Mouse (Mus musculus) CD8-positive naive resting alpha-beta T cell, adult 2 months (primary cell): Measurements from ENCODE around the gene Calm1.
"Not testable (repeated sequence)": the region's sequence is repeated elsewhere in the genome, so short reads cannot be mapped to it uniquely, and the experiment has no call there.

Experiments used
- DNase-seq, 2 experiments: peaks; one replicate each; pipeline ENCODE4 v3.0.0; 2022; ENCODE audit warnings: low read depth in 2 of 2, low spot score in 2 of 2

The Calm1 gene

GRCm38 (mm10) chr12:100190802-100191201 is 8.4 kb upstream of the Calm1 start:
- DNase-seq, result no peak

GRCm38 (mm10) chr12:100194181-100194580 is 5.1 kb upstream of the Calm1 start:
- DNase-seq, result no peak

GRCm38 (mm10) chr12:100196786-100197185 is 2.4 kb upstream of the Calm1 start:
- no peak for DNase-seq

GRCm38 (mm10) chr12:100199891-100200644 is 833 bp downstream of the Calm1 start:
- peak; percentile 54 to 56 for DNase-seq

- peak in 1 of 2 experiments; percentile 46 for DNase-seq
These were observed 1.6 kb downstream of the Calm1 start for GRCm38 (mm10) chr12:100200645-100201362.

GRCm38 (mm10) chr12:100201363-100201711 is 2.1 kb downstream of the Calm1 start:
- DNase-seq, result no peak

- peak; percentile 84 to 89 for DNase-seq
These were observed 2.6 kb downstream of the Calm1 start for GRCm38 (mm10) chr12:100201838-100202237.

- DNase-seq, result no peak
These were observed 4.5 kb downstream of the Calm1 start for GRCm38 (mm10) chr12:100203759-100204158.

GRCm38 (mm10) chr12:100205156-100205555 is 5.9 kb downstream of the Calm1 start:
- no peak for DNase-seq

- DNase-seq, result no peak
These were observed 7.3 kb downstream of the Calm1 start for GRCm38 (mm10) chr12:100206521-100206920.

GRCm38 (mm10) chr12:100206926-100207325 is 7.7 kb downstream of the Calm1 start:
- DNase-seq, result no peak

- DNase-seq, result no peak
These were observed 10.7 kb downstream of the Calm1 start for GRCm38 (mm10) chr12:100209701-100210478.

- no peak for DNase-seq
These were observed 11.7 kb downstream of the Calm1 start for GRCm38 (mm10) chr12:100210973-100211372.

- no peak for DNase-seq
These were observed 12.4 kb downstream of the Calm1 start for GRCm38 (mm10) chr12:100211453-100212185.

- no peak for DNase-seq
These were observed 13.2 kb downstream of the Calm1 start for GRCm38 (mm10) chr12:100212397-100212796.

GRCm38 (mm10) chr12:100213162-100213561 is 13.9 kb downstream of the Calm1 start:
- no peak for DNase-seq

- no peak for DNase-seq
These were observed 14.9 kb downstream of the Calm1 start for GRCm38 (mm10) chr12:100214156-100214555.

- no peak for DNase-seq
These were observed 15.5 kb downstream of the Calm1 start for GRCm38 (mm10) chr12:100214738-100215137.

- not testable (repeated sequence) for DNase-seq
These were observed 17.9 kb downstream of the Calm1 start for GRCm38 (mm10) chr12:100217087-100217486.

- DNase-seq, result no peak
These were observed 20.8 kb downstream of the Calm1 start for GRCm38 (mm10) chr12:100220012-100220411.
